Mouse (Mus musculus) liver, postnatal 0 days (tissue): ENCODE measurements around the gene Arfgef2. TPM values are rescaled to one million over a fixed set of nuclear protein-coding genes. Genes with fewer than 3 reads are reported as not detected.

ENCODE experiments used
- ATAC-seq: fragments of 200-750 bp; cut with Nextera tagmentation; 2 replicates; pipeline ENCODE4 v1.8.0; 2017; ENCODE audit warnings: mild to moderate bottlenecking, moderate library complexity
- DNase-seq: peaks from one replicate; pipeline ENCODE4 v3.0.0-alpha.2; 2016
- H3K27ac ChIP-seq: fragments of 300-500 bp; sonication (generic); 2 replicates; pipeline ENCODE4 v1.5.1; 2014; ENCODE audit warnings: antibody characterized with exemption, moderate library complexity, mild to moderate bottlenecking, low read depth
- H3K27me3 ChIP-seq: fragments of 300-500 bp; sonication (generic); 2 replicates; pipeline ENCODE4 v1.6.1; 2014; ENCODE audit warnings: low read length, control low read depth, mixed read lengths; ENCODE audit not compliant: insufficient read depth
- H3K36me3 ChIP-seq: fragments of 300-500 bp; sonication (generic); replicated peaks from 2 replicates; pipeline ENCODE4 v1.6.1; 2014; ENCODE audit warnings: mild to moderate bottlenecking, control low read depth, low read length, moderate library complexity, mixed read lengths; ENCODE audit not compliant: insufficient read depth
- H3K4me1 ChIP-seq: fragments of 300-500 bp; sonication (generic); 2 replicates; pipeline ENCODE4 v1.6.1; 2014; ENCODE audit warnings: antibody characterized with exemption, mild to moderate bottlenecking, control low read depth; ENCODE audit not compliant: insufficient read depth
- H3K4me2 ChIP-seq: fragments of 300-500 bp; sonication (generic); 2 replicates; pipeline ENCODE4 v1.6.1; 2014; ENCODE audit warnings: low read depth, mild to moderate bottlenecking, low read length, moderate library complexity, mixed read lengths
- H3K4me3 ChIP-seq: fragments of 300-500 bp; sonication (generic); 2 replicates; pipeline ENCODE4 v1.5.1; 2014; ENCODE audit warnings: low read depth, low read length
- H3K9ac ChIP-seq: fragments of 300-500 bp; sonication (generic); replicated peaks from 2 replicates; pipeline ENCODE4 v1.6.1; 2014; ENCODE audit warnings: mild to moderate bottlenecking, moderate library complexity
- H3K9me3 ChIP-seq: fragments of 300-500 bp; sonication (generic); 2 replicates; pipeline ENCODE4 v1.6.1; 2016; ENCODE audit warnings: mild to moderate bottlenecking, control low read depth, low read length, mixed read lengths
- CTCF ChIP-seq: sonication (generic); IDR thresholded peaks from 2 replicates; pipeline ENCODE4 v1.5.1; 2016; ENCODE audit warnings: antibody characterized with exemption, low read depth
- EP300 ChIP-seq: IDR thresholded peaks from 2 replicates; pipeline ENCODE4 v1.6.1; 2016; ENCODE audit warnings: antibody characterized with exemption, low read depth, mild to moderate bottlenecking
- WGBS: fragments of 180-500 bp; shearing (Covaris S2); extraction: QIAGEN DNeasy Blood & Tissue Kit; methylation state at CpG from one replicate; pipeline ENCODE4 v1.1.7; 2014; ENCODE audit not compliant: insufficient replicate concordance; 5-methylcytosine and 5-hydroxymethylcytosine counted together
- polyA plus RNA-seq: library from polyadenylated mRNA; unstranded; fragments of >200 nt; fragmentation: Nextera tagmentation; extraction: Ambion mirVana; gene quantifications from 2 replicates; pipeline ENCODE4 v1.2.1, GENCODE M21; 2015

Arfgef2 gene
- polyA plus RNA-seq, 1 experiment from 2014 or later, result 2.7 TPM

- peaks cover 5% of the 10 kb centered on the region for H3K4me1 ChIP-seq
- DNase-seq (no peak), ATAC-seq (no peak)
- WGBS, result 49% methylated on average over 2 of the region's 2 CpGs
- H3K36me3 ChIP-seq, result 0 out of 2 replicates have a peak, but pooled peaks cover 9% of the 10 kb centered on the region
- H3K4me3 ChIP-seq, result no peak overlapping the region
- H3K4me2 ChIP-seq, result no peak overlapping the region
- no peak overlapping the region for H3K9ac ChIP-seq
- no peaks in the 10 kb centered on the region for H3K9me3 ChIP-seq
- H3K27me3 ChIP-seq, result no peaks in the 10 kb centered on the region
- TF ChIP-seq CTCF, result no peak
- no peak for TF ChIP-seq EP300
- no peak overlapping the region for H3K27ac ChIP-seq
These were observed 4.0 kb upstream of the Arfgef2 start for GRCm38 (mm10) chr2:166801436-166801835.

- TF ChIP-seq EP300 (no peak), CTCF (no peak)
- Histone ChIP-seq H3K4me3 (no peak overlapping the region), H3K4me1 (peaks cover 18% of the 10 kb centered on the region), H3K9ac (no peak overlapping the region), H3K4me2 (no peak overlapping the region), H3K27me3 (no peaks in the 10 kb centered on the region), H3K9me3 (no peaks in the 10 kb centered on the region), H3K27ac (no peak overlapping the region), H3K36me3 (no peaks in the 10 kb centered on the region)
- ATAC-seq (no peak), DNase-seq (no peak)
- 88% methylated on average over 3 of the region's 3 CpGs for WGBS
These were observed 2.1 kb upstream of the Arfgef2 start for GRCm38 (mm10) chr2:166803298-166803697.

- Histone ChIP-seq H3K4me1 (peaks cover 18% of the 10 kb centered on the region), H3K9me3 (no peaks in the 10 kb centered on the region), H3K36me3 (no peaks in the 10 kb centered on the region), H3K27ac (peak overlapping the region; percentile 88), H3K27me3 (no peaks in the 10 kb centered on the region), H3K4me2 (peak overlapping the region; percentile 86), H3K4me3 (peak overlapping the region; percentile 70), H3K9ac (peak overlapping the region; percentile 88)
- DNase-seq, result no peak
- no peak for TF ChIP-seq EP300
- TF ChIP-seq CTCF, result no peak
- WGBS, result 11% methylated on average over 14 of the region's 14 CpGs
- peak; percentile 8; the same call in 1 of the 2 replicates for ATAC-seq
These were observed 851 bp downstream of the Arfgef2 start for GRCm38 (mm10) chr2:166806173-166806705.

GRCm38 (mm10) chr2:166806813-166807212 is 1.4 kb downstream of the Arfgef2 start:
- peaks cover 18% of the 10 kb centered on the region for H3K4me1 ChIP-seq
- no peak for DNase-seq
- TF ChIP-seq EP300 (no peak), CTCF (no peak)
- H3K36me3 ChIP-seq, result no peaks in the 10 kb centered on the region
- H3K9me3 ChIP-seq, result no peaks in the 10 kb centered on the region
- peak overlapping the region; percentile 88 for H3K9ac ChIP-seq
- 66% methylated on average over 6 of the region's 6 CpGs for WGBS
- H3K27me3 ChIP-seq, result no peaks in the 10 kb centered on the region
- H3K4me3 ChIP-seq, result peak overlapping the region; percentile 70
- no peak for ATAC-seq
- peak overlapping the region; percentile 88; the same call in 1 of the 2 replicates for H3K27ac ChIP-seq
- peak overlapping the region; percentile 86 for H3K4me2 ChIP-seq

GRCm38 (mm10) chr2:166809499-166809898 is 4.1 kb downstream of the Arfgef2 start:
- no peak for TF ChIP-seq CTCF
- TF ChIP-seq EP300, result no peak
- Histone ChIP-seq H3K9me3 (no peaks in the 10 kb centered on the region), H3K27me3 (no peaks in the 10 kb centered on the region), H3K4me2 (no peak overlapping the region), H3K4me3 (no peak overlapping the region), H3K4me1 (peaks cover 18% of the 10 kb centered on the region), H3K36me3 (no peaks in the 10 kb centered on the region), H3K9ac (no peak overlapping the region), H3K27ac (no peak overlapping the region)
- no peak for ATAC-seq
- WGBS, result 92% methylated on average over 5 of the region's 5 CpGs
- DNase-seq, result no peak

GRCm38 (mm10) chr2:166810821-166811220 is 5.4 kb downstream of the Arfgef2 start:
- no peak overlapping the region for H3K27ac ChIP-seq
- no peak for ATAC-seq
- WGBS, result 88% methylated on average over 10 of the region's 10 CpGs

More at GRCm38 (mm10) chr2:166810821-166811220, 5.4 kb downstream of the Arfgef2 start:
- Histone ChIP-seq H3K27me3 (no peaks in the 10 kb centered on the region), H3K4me1 (peaks cover 16% of the 10 kb centered on the region), H3K9me3 (no peaks in the 10 kb centered on the region), H3K4me3 (no peak overlapping the region), H3K36me3 (no peaks in the 10 kb centered on the region), H3K9ac (no peak overlapping the region), H3K4me2 (no peak overlapping the region)
- DNase-seq, result no peak
- no peak for TF ChIP-seq EP300
- TF ChIP-seq CTCF, result no peak
